Mouse (Mus musculus) liver, adult 2 months (tissue): ENCODE measurements around the gene Noa1. TPM values are rescaled to one million over a fixed set of nuclear protein-coding genes. Genes with fewer than 3 reads are reported as not detected.

Source experiments
- DNase-seq: peaks from one replicate; pipeline ENCODE4 v3.0.0-alpha.2; 2011; ENCODE audit warnings: low read depth, low spot score; ENCODE audit errors: extremely low read depth
- H3K27ac ChIP-seq: fragments of 200-500 bp; replicated peaks from 2 replicates; pipeline ENCODE4 v1.5.1; 2012; ENCODE audit warnings: low read depth, mild to moderate bottlenecking, control low read depth, inconsistent platforms, low read length; ENCODE audit not compliant: insufficient read depth
- H3K27me3 ChIP-seq: fragments of 200-500 bp; 2 replicates; pipeline ENCODE4 v1.6.1; 2012; ENCODE audit warnings: mild to moderate bottlenecking, moderate library complexity, low read length, inconsistent platforms; ENCODE audit not compliant: control insufficient read depth, insufficient read depth
- H3K36me3 ChIP-seq: fragments of 200-500 bp; 2 replicates; pipeline ENCODE4 v1.6.1; 2012; ENCODE audit warnings: low read length, inconsistent platforms; ENCODE audit not compliant: control insufficient read depth, insufficient read depth
- H3K4me1 ChIP-seq: fragments of 200-500 bp; 2 replicates; pipeline ENCODE4 v1.6.1; 2011; ENCODE audit warnings: low read length; ENCODE audit not compliant: control insufficient read depth, insufficient read depth
- H3K4me3 ChIP-seq: fragments of 200-500 bp; 2 replicates; pipeline ENCODE4 v1.5.1; 2011; ENCODE audit warnings: low read depth, mild to moderate bottlenecking, control low read depth, low read length, moderate library complexity; ENCODE audit not compliant: insufficient read depth
- H3K79me2 ChIP-seq: fragments of 200-500 bp; 2 replicates; pipeline ENCODE4 v1.6.1; 2012; ENCODE audit warnings: inconsistent platforms, mild to moderate bottlenecking, low read length, moderate library complexity; ENCODE audit not compliant: control insufficient read depth, insufficient read depth
- H3K9ac ChIP-seq: fragments of 200-500 bp; 2 replicates; pipeline ENCODE4 v1.6.1; 2012; ENCODE audit warnings: low read depth, mild to moderate bottlenecking, control low read depth, inconsistent platforms, low read length
- CTCF ChIP-seq: fragments of 200-500 bp; IDR thresholded peaks from 2 replicates; pipeline ENCODE4 v1.5.1; 2011; ENCODE audit warnings: low read depth, low read length, control low read depth
- POLR2A ChIP-seq: fragments of 200-500 bp; IDR thresholded peaks from 2 replicates; pipeline ENCODE4 v1.6.1; 2011; ENCODE audit warnings: low read length, control low read depth; ENCODE audit not compliant: insufficient read depth; ENCODE audit errors: extremely low read depth
- WGBS: fragments of 180-500 bp; shearing (Covaris S2); methylation state at CpG from one replicate; pipeline ENCODE4 v1.1.7; 2018; 5-methylcytosine and 5-hydroxymethylcytosine counted together
- polyA plus RNA-seq: library from polyadenylated mRNA; depleted of rRNA; stranded (reverse); fragments of >200 nt; gene quantifications from 2 replicates; pipeline ENCODE4 v1.2.3, GENCODE M21; 2012
- total RNA-seq: library from RNA; depleted of rRNA; stranded (reverse); fragments of >200 nt; gene quantifications from 2 replicates; pipeline ENCODE4 v1.2.3, GENCODE M21; 2014

The Noa1 gene
- total and polyA plus RNA-seq, 2 experiments: 4.2 to 8.6 TPM

GRCm38 (mm10) chr5:77285685-77286084 lies 24.2 kb downstream of the Noa1 start:
- 92% methylated on average over 7 of the region's 7 CpGs for WGBS
- H3K27me3 ChIP-seq: no peaks in the 10 kb centered on the region
- 0 out of 2 replicates have a peak, but pooled peaks cover 3% of the 10 kb centered on the region for H3K79me2 ChIP-seq
- TF ChIP-seq POLR2A (no peak), CTCF (no peak)
- H3K4me3 ChIP-seq: no peak overlapping the region
- DNase-seq: no peak
- H3K36me3 ChIP-seq: peaks cover 24% of the 10 kb centered on the region
- no peaks in the 10 kb centered on the region for H3K4me1 ChIP-seq
- H3K27ac ChIP-seq: no peak overlapping the region
- H3K9ac ChIP-seq: no peak overlapping the region

GRCm38 (mm10) chr5:77282242-77282641 lies 27.6 kb downstream of the Noa1 start:
- Histone ChIP-seq H3K27me3 (no peaks in the 10 kb centered on the region), H3K27ac (no peak overlapping the region), H3K4me3 (no peak overlapping the region), H3K79me2 (peaks cover 3% of the 10 kb centered on the region; the same call in 1 of the 2 replicates), H3K9ac (no peak overlapping the region), H3K36me3 (peaks cover 34% of the 10 kb centered on the region), H3K4me1 (no peaks in the 10 kb centered on the region)
- 85% methylated on average over 9 of the region's 9 CpGs for WGBS
- DNase-seq: no peak
- no peak for TF ChIP-seq CTCF
- TF ChIP-seq POLR2A: no peak

GRCm38 (mm10) chr5:77281518-77282174 lies 28.2 kb downstream of the Noa1 start:
- H3K27ac ChIP-seq: no peak overlapping the region
- H3K9ac ChIP-seq: no peak overlapping the region
- H3K4me1 ChIP-seq: no peaks in the 10 kb centered on the region
- WGBS: 88% methylated on average over 20 of the region's 20 CpGs
- no peak for DNase-seq
- no peak overlapping the region for H3K4me3 ChIP-seq
- H3K27me3 ChIP-seq: no peaks in the 10 kb centered on the region
- H3K36me3 ChIP-seq: peaks cover 36% of the 10 kb centered on the region
- TF ChIP-seq CTCF (no peak), POLR2A (no peak)
- H3K79me2 ChIP-seq: peaks cover 3% of the 10 kb centered on the region; the same call in 1 of the 2 replicates

DNA sequence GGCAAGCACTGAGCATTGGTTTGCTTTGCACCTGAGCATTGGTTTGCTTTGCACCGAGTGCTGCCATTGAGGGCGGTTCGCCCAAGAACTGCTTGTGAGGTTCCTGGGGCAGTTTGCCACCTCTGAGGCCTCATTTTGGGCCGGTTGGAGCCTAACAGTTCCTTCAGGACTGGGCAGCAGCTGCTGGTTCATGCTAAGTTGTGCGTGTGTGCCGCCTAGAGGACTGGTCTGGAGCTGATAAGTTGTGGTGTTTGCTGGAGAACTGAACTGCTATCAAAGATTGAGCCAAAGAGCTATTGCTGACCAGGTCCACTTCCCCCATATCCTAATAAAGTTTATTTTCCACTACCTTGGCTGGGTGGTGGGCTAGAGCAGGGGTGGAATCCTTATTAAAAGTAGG lies 32.7 kb downstream of the Noa1 start:
- no peak for TF ChIP-seq POLR2A
- TF ChIP-seq CTCF: no peak

DNA sequence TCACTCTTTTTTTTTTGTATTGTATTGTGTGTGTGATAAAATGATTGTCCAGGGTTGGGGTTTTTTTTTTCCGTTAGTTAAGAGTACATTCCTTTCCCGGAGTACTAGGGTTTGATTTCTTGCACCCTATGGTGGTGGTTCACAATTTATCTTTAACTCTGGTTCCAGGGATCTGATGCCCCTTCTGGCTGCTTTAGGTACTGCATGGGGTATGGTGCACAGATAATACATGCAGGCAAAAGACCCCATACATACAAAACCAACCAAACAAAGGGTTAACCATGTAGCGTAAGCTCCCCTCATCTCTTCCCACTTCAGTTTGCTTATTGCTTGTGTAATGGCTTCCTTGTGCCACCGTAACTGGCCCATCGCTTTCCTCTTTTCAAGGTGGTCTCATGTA lies 33.9 kb downstream of the Noa1 start:
- no peak overlapping the region for H3K4me3 ChIP-seq
- no peak overlapping the region for H3K9ac ChIP-seq
- peaks cover 14% of the 10 kb centered on the region for H3K79me2 ChIP-seq
- H3K36me3 ChIP-seq: peaks cover 28% of the 10 kb centered on the region
- DNase-seq: no peak
- no peaks in the 10 kb centered on the region for H3K27me3 ChIP-seq
- TF ChIP-seq POLR2A: no peak
- 0 out of 2 replicates have a peak, but pooled peaks have one; percentile 14 for TF ChIP-seq CTCF
- H3K4me1 ChIP-seq: no peaks in the 10 kb centered on the region
- no peak overlapping the region for H3K27ac ChIP-seq
- WGBS: 97% methylated on average over 5 of the region's 5 CpGs

More for the DNA sequence above, 32.7 kb downstream of the Noa1 start:
- no peak overlapping the region for H3K27ac ChIP-seq
- H3K79me2 ChIP-seq: peaks cover 13% of the 10 kb centered on the region
- H3K36me3 ChIP-seq: peaks cover 31% of the 10 kb centered on the region
- H3K4me3 ChIP-seq: no peak overlapping the region
- H3K4me1 ChIP-seq: no peaks in the 10 kb centered on the region
- DNase-seq: no peak
- no peak overlapping the region for H3K9ac ChIP-seq
- 96% methylated on average over 6 of the region's 6 CpGs for WGBS
- H3K27me3 ChIP-seq: no peaks in the 10 kb centered on the region

GRCm38 (mm10) chr5:77273151-77273550 lies 36.7 kb downstream of the Noa1 start:
- Histone ChIP-seq H3K4me3 (no peak overlapping the region), H3K79me2 (peaks cover 33% of the 10 kb centered on the region), H3K4me1 (no peaks in the 10 kb centered on the region; the same call in 1 of the 2 replicates), H3K27me3 (no peaks in the 10 kb centered on the region), H3K36me3 (peaks cover 24% of the 10 kb centered on the region), H3K27ac (no peak overlapping the region), H3K9ac (no peak overlapping the region)
- TF ChIP-seq POLR2A: no peak
- no peak for TF ChIP-seq CTCF
- no peak for DNase-seq
- WGBS: 82% methylated on average over 7 of the region's 7 CpGs
